Mouse (Mus musculus) layer of hippocampus, adult 11-12 months (tissue): Measurements from ENCODE around the gene Hbb-bh2.
"Not testable (repeated sequence)": the region's sequence is repeated elsewhere in the genome, so short reads cannot be mapped to it uniquely, and the experiment has no call there.

Experiments used
- DNase-seq: peaks from one replicate; pipeline ENCODE4 v3.0.0; 2022; ENCODE audit warnings: low spot score

The Hbb-bh2 gene

DNA sequence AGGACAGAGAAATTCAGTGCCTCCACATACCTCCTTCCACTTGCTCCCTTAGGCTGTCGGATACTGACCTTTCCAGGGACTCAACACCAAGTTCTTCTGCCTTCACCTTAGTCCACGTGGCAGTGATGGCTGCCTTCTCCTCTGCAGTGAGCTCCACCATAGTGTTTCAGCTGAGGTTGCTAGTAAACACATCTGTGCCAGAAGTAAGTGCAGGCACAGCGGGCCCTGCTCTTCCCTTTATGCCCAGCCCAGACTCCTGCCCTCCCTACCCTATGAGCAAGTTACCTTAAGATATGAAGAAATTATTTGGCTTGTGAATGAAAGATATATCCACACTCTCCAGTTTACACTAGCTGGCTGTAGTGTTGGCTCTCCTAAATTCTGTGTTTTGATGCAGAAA lies at the start of gene Hbb-bh2:
TSS of gene Hbb-bh2 (minus strand) at position 253 of the 400 bp plus-strand sequence.
- no peak for DNase-seq

DNA sequence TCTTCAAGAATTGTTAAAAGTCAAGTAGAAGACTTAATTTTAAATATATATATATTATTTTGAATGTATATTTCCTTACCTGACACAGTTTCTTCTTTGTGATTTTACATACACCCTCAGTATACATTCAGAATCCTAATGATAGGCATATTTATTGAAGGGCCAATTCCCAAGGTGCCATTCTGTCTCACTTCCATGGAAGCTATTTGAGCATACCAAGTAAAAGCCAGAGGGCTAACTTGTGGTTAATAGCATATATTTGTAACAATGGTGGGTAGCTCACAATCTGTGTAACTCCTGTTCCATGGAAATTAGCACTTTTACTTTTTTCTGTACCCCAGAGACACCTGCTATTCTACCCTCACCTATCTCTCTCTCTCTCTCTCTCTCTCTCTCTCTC lies 45.8 kb upstream of the Hbb-bh2 start, which contains the start of gene Olfr66:
TSS of gene Olfr66 (minus strand) at position 101 of the 400 bp plus-strand sequence.
- no peak for DNase-seq

DNA sequence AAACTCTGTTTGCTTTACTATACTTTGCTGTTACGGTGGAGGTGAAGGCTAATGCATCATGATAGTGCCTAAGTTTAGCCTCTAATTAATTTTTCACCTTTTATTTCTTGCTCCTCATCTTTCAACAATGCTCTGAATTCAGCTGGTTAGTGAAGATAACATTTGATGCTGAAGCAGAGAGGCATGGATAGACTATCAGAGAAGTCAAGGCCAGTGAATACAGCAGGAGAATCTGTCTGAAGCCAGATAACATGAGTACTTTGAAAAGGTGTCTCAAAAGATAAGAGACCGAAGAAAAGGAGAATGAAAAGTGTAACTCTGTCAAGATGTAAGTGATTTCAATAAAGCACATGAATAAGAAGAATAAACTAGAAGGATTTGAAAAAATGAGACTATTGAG lies 36.8 kb upstream of the Hbb-bh2 start:
- DNase-seq = no peak

DNA sequence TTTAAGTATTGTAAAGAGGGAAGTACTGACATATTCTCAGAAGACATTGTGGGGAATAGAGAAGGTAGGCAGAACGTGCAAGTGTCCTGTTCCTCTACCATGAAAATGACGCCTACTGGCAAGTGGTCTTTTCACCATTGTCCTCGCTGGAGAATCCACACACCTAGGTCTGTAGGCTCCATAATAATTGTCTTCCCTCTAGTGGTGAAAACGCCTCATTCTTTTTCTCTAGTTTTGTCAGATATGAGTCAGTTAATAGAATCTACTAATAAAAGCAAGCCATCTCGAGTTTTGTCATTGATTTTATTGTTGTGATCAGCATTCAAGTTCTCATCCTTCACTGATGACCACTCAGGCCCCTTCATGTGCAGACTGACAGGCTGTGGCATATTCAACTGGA lies 34.1 kb upstream of the Hbb-bh2 start:
- no peak for DNase-seq

DNA sequence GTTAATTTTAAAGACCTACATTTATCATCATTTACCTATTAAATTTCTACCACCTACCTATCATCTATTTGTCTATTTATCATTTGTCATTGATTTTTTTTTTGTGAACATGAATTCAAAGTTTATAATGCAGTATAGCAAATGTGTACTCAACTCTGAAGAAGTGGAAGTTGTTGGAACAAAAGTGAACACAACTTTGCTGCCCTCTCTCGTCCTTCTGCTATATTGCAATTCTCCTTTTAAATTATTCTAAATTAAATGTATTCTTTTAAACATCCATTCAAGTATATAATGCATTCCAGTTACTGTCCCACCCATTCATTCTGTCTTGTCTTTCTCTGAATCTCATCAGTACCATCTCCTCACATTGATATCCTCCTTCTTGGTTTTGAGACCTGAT lies 32.7 kb upstream of the Hbb-bh2 start:
- DNase-seq = peak; percentile 3

DNA sequence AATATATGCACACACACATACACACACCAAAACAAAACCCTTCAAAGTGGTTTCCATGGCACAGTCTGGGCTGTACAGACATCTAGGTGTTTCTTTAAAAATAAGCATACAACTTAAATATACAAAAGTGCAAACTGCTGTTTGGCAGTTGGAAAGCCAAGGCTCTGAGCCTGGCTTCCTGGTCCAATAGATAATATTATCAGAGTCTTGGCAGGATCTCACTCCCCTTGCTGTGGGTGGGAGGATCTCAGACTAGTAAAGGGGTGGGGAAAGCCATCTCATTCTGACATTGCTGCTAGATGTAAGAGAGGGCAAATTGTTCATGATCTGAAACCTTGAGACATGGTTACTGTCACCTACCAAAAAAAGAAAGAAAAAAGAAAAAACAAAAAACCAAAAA lies 30.3 kb upstream of the Hbb-bh2 start:
- no peak for DNase-seq

DNA sequence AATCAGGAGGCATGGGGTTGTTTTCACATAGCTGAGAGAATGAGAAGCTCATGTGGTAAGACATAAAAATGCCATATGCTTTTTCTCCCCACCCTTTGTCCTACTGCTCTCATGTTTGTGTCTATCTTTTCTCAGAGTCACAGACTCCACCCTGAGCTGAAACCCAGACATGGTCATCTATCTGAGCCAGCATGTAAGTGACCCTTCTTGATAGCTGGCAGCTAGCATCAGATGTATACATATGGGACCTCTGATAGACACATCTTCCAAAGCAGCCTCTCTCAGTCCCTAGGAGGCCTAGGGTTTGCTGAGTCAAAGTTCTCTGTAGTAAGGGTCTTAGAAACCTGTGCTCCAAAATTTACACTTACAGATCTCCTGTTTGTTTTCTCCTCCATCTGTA lies 25.4 kb upstream of the Hbb-bh2 start:
- no peak for DNase-seq

DNA sequence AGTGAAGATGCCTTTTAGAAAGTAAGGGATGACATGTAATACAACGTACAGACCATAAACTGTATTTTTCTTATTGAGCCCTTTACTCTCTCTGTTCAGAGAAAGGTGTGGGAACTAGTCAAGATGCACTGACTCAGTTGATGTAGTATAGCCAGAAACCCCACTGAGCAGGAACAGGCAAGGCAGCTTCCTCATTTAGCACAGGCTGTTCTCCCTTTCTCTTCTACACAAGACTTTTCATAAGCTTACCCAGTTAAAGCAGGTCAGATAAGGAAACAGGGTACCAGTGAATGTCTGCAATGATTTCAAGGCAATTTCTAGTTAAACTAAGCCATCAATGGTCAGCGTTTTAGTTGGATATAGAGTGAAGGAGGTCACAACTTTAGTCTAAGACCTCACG lies 21.2 kb upstream of the Hbb-bh2 start:
- DNase-seq = no peak

DNA sequence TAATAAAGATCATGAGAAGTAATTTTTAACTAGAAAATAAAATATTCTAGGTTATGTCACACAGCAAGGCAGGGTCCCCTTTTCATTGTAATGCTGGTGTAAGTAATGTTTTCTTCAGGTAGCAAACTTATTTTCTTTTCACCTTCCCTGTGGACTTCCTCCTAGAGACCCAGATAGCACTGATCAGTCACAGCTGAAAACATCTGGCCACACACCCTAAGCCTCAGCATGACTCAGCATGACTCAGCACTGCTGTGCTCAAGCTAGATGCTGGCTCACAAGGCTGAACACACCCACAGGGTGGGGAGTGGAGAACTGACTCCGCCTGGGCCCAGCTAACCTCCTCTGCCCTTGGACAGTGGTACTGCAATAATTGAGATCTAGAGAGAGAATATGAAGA lies 20.5 kb upstream of the Hbb-bh2 start:
- DNase-seq = no peak

DNA sequence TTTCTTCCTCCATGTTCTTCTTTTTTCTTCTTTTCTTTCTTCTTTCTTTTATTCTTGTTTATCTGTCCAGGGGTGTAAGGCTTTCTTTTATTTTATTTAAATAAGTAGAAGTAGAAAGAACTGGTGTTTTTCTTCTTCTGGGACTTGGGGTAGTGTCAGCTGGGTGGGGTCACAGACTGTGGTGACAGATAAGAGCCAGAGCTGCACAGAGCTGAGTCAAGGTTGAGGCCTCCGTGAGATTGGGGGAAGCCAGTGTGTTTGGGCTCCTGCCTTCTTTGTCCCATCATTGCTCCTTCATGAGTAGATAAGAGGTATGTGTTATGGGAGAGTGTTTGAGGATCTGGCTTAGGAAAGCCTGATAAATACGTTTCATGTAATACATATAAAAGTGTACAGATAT lies 18.8 kb upstream of the Hbb-bh2 start:
- DNase-seq = no peak

DNA sequence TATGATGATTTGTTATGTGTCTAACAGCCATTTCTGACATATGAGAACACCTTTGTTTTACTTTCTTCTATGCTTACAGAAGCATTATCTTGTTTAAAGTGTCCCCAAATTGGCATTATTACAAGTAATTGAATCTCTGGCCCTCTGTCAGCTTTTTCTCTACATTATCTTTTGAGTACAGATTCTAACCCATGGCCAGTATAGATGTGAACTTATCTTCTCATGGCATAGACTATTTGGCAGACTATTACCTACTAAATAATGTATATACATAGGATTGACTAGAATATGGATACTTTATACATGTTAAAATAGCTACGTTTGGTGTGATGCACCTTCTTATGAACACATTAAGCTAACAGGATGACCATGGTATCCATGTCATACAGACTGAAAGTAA lies 14.3 kb upstream of the Hbb-bh2 start:
- DNase-seq = no peak

DNA sequence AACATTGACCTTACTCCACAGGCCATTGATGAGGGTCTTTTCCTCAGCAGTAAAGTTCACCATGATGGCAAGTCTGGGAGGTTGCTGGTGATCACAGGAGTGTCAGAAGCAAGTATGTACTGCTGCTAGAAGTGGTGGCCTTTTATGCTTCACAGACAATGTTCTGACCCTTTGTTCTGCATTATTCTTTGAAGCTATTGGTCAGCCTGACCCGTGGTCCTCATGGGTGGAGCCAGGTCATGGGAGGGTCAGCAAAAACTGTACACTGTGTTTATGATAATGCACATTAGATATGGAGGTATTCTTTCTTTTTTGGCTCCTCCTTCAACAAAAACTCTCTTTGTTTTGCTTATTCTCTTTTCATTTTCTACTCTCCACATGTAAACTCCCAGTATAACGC lies 12.8 kb upstream of the Hbb-bh2 start, which contains the start of gene Hbb-y:
TSS of gene Hbb-y (minus strand) at position 127 of the 400 bp plus-strand sequence.
- no peak for DNase-seq

DNA sequence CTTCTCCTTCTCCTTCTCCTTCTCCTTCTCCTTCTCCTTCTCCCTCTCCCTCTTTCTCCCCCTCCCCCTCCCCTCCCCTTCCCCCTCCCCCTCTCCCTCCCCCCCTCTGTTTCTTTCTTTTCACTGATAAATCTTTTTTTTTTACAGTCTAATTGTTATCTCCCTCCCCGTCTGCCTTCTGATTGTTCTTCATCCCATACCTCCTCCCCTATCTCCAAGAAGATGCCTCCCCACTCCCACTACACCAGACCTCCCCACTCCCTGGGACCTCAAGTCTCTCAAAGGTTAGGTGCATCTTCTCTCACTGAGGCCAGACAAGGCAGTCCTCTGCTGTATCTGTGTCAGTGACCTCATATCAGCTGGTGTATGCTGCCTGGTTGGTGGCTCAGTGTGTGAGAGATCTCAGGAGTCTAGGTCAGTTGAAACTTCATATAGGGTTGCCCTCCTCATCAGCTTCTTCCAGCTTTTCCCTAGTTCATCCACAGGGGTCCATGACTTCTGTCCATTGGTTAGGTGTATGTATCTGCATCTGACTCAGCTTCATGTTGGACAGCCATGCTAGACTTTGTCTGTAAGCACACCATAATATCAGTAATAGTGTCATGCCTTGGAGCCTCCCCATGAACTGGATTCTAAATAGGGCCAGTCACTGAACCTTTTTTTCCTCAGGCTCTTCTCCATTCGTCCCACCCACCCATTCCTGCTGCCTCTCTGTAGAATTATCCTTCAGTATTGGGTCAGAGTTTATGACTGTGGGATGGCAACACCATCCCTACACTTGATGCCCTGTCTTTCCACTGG lies 4.4 kb upstream of the Hbb-bh2 start:
- no peak for DNase-seq

DNA sequence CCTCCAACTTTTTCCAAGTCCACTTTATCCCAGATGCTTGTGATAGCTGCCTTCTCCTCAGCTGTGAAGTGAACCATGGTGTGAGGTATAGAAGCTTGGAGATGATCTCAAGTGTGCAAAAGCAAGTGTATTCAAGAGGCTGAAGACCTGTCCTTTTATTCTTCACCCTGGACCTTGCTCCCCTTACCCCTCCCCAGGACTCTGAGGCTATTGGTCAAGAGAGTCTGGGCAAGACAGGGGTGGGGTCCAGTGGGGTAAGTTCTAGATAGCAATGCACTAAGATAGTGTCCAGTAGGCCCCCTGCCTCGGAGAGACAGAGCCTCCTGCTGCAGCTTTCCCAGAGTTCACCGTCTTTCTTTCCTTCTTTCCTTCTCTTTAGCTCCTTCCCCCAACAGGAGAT lies 2.7 kb upstream of the Hbb-bh2 start, which contains the start of gene Hbb-bh1:
TSS of gene Hbb-bh1 (minus strand) at position 131 of the 400 bp plus-strand sequence.
- no peak for DNase-seq

DNA sequence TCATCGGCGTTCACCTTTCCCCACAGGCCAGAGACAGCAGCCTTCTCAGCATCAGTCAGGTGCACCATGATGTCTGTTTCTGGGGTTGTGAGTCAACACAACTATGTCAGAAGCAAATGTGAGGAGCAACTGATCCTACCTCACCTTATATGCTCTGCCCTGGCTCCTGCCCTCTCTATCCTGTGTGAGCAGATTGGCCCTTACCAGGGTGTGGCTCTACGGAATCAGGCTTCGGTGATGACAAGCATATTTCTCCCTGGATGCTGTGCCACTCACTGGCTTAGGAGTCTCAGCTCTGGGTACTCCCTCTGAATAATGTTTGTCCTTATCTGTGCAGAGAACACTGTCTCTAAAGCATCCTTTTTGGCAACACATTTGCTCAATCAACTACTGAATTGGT lies 12.5 kb downstream of the Hbb-bh2 start, which contains the start of gene Hbb-bs:
TSS of gene Hbb-bs (minus strand) at position 289 of the 400 bp plus-strand sequence.
- no peak for DNase-seq

DNA sequence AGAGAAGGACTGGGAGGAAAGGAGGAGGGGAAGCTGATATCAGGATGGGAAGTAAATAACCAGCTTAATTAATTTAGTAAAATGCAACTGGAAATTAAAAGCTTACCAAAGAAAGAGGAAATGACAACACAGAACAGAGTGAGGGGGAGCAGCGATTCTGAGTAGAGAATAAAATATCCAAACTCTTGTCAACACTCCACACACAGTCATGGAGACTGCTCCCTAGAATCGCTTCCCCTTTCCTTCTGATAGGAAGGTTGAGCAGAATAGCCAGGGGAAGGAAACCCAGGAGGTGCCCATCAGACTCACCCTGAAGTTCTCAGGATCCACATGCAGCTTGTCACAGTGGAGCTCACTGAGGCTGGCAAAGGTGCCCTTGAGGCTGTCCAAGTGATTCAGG lies 13.2 kb downstream of the Hbb-bh2 start:
- DNase-seq = not testable (repeated sequence)

DNA sequence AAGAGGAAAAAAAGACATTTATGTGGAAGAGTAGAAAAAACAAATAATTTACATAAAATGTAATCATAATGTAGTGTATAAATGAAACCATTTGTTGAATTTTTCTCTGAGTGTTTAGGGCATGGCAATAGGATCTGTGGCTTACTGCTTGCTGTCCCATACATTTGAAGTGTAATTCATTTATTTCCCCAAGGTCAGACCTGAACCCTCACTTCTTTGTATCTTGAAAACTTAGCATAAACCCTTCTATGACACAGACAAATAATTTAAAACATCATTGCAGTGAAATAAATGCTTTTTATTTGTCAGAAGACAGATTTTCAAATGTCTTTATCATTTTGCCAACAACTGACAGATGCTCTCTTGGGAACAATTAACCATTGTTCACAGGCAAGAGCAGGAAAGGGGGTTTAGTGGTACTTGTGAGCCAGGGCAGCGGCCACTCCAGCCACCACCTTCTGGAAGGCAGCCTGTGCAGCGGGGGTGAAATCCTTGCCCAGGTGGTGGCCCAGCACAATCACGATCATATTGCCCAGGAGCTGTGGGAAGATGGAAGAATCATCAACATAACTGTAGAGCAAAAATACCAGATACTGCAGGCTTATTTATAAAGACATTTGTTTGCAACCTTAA lies 13.9 kb downstream of the Hbb-bh2 start:
- no peak for DNase-seq

DNA sequence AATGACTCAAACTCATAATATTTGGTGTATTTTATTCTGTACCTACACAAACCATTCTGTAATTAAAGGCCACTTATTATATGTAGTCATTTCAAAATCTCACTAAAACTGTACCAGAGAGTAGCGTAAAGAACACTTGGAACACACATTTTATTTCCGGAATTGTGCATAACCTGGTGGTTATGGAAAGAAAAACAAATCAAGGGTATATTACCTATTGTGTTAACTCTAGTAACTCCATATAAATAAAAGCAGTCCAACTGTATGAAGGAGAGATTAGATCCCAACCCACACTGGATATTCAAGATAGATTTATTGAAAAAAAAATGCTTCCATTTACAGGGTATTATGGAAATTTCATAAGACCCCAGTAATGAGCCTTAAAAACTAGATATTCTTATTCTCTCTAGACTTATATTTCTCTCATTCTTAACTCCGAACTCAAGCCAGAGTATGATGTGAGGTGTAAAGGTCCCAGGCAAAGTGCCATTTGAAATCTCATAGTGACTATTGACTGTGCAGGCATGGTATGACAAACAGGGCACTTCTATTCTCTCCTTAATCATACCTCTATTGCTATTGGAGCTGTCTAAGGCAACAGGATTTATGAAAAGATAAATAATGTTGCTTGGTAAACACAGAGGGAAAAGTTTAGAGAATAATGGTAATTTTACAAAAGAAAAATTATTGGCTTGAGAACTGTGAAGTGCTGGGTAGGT lies 14.6 kb downstream of the Hbb-bh2 start:
- no peak for DNase-seq

DNA sequence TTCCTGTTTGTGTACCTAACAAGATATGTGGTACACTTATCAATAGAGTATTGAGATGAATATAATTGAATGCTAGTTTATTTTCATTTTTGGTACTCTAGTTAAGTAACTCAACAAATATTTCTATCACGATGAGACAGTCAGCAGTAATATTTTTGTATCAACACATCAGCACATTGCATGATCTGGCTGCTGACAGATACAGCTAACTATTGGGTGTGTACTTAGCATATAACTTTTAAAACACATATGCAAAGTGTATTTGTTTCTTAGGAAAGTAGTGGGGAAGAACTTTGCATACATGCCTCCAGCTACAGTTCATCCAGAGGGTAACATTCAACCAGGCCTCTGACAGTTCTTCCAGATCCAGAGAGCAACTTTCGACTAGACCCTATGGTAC lies 15.7 kb downstream of the Hbb-bh2 start:
- DNase-seq = no peak

DNA sequence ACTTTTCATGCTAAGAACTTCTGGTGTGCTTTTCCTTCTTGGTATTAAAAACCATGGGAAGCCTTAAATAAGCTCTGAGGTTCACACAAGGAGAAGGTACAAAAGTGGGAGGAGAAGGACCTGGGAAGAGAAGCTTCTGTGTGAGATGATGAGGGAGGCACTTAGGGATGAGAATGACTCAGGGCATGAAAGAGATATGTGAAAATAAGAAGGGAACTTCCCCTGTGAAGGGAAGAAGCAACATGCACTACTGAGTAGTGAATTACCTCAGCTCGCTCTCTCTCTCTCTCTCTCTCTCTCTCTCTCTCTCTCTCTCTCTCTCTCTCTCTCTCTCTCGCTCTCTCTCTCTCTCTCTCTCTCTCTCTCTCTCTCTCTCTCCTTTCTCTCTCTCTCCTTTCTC lies 25.2 kb downstream of the Hbb-bh2 start:
- DNase-seq = not testable (repeated sequence)

DNA sequence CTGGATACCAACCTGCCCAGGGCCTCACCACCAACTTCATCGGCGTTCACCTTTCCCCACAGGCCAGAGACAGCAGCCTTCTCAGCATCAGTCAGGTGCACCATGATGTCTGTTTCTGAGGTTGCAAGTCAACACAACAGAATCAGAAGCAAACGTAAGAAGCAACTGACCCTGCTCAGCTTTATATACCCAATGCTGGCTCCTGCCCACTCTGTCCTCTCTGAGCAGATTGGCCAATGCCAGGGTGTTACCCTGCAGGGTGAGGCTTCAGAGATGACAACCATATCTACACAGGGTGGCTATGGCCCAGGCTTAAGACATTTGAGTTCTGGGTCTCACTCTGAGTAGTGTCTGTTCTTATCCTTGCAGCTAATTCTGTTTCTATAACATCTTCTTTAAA lies 26.6 kb downstream of the Hbb-bh2 start, which contains the start of gene Hbb-bt:
TSS of gene Hbb-bt (minus strand) at position 231 of the 400 bp plus-strand sequence.
- no peak for DNase-seq

DNA sequence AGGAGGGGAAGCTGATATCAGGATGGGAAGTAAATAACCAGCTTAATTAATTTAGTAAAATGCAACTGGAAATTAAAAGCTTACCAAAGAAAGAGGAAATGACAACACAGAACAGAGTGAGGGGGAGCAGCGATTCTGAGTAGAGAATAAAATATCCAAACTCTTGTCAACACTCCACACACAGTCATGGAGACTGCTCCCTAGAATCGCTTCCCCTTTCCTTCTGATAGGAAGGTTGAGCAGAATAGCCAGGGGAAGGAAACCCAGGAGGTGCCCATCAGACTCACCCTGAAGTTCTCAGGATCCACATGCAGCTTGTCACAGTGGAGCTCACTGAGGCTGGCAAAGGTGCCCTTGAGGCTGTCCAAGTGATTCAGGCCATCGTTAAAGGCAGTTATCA lies 27.2 kb downstream of the Hbb-bh2 start:
- DNase-seq = not testable (repeated sequence)

DNA sequence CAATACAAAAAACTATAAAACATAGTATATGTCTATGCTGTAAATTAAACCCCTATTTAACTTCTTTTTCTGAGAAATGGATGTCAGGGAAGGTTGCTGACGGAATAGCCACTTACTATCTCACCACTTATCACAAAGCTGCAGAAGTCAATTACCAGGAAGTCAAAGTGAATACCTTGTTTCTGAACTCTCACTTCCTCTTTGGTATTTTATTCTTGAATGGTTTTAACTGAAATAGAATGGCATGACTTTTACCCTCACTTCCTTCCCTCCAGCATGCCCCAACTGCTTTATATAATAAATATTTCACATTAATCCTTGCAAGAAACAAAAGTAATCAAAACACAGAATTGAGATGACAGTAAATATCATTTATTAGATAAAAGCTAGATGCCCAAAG lies 28.1 kb downstream of the Hbb-bh2 start:
- no peak for DNase-seq
